8 mouse cellular contexts compared by ENCODE assay signal in genomic region chr10:82178257-82179064, GRCm38 (mm10). TPM values are rescaled to one million over a fixed set of nuclear protein-coding genes. Genes with fewer than 3 reads are reported as not detected.
DNase-seq lines count a peak whose midpoint lies in the region; ATAC-seq and TF ChIP-seq lines count a peak whose summit lies in the region.

No protein-coding gene starts in this region.

- no peaks in the 10 kb centered on the region for H3K79me3 ChIP-seq in C2C12 (ENCODE audit: low read depth)

- peak; percentile 99 for ATAC-seq in embryonic facial prominence, embryonic 15.5 days (ENCODE audit: insufficient number of reproducible peaks, low FRiP score, low TSS enrichment, low read depth)
- ATAC-seq in kidney, embryonic 14.5 days (ENCODE audit: low FRiP score, low TSS enrichment): peak; percentile 100
- ATAC-seq in limb, embryonic 14.5 days (ENCODE audit: low FRiP score, low read depth): peak; percentile 99
- ATAC-seq in midbrain, embryonic 16.5 days: peak; percentile 100

- peak; percentile 93 for DNase-seq in heart, embryonic 10.5 days (ENCODE audit: low spot score)
- peak; percentile 94 for DNase-seq in limb, embryonic 14.5 days (ENCODE audit: low spot score)
- peak; percentile 24 to 70 for DNase-seq in spleen, postnatal 10 days (ENCODE audit: low spot score in 2 of 2)

- peak overlapping the region; percentile 65 for H3K27ac ChIP-seq in bone marrow macrophage, adult 2 months (ENCODE audit: insufficient read depth, low read depth, low read length)
- H3K27ac ChIP-seq in embryonic facial prominence, embryonic 15.5 days (replicated peaks): peak overlapping the region; percentile 96
- peak overlapping the region; percentile 95 for H3K27ac ChIP-seq in heart, embryonic 10.5 days
- peak overlapping the region; percentile 97 for H3K27ac ChIP-seq in kidney, embryonic 14.5 days (ENCODE audit: low read depth, low read length)
- H3K27ac ChIP-seq in limb, embryonic 14.5 days (replicated peaks; ENCODE audit: low read depth, low read length): peak overlapping the region; percentile 94
- H3K27ac ChIP-seq in midbrain, embryonic 16.5 days (ENCODE audit: low read length): peak overlapping the region; percentile 94

- WGBS in embryonic facial prominence, embryonic 15.5 days: 6% methylated on average over 47 of the region's 47 CpGs
- WGBS in heart, embryonic 10.5 days: 6% methylated on average over 47 of the region's 47 CpGs
- WGBS in kidney, embryonic 14.5 days: 6% methylated on average over 47 of the region's 47 CpGs
- 6% methylated on average over 44 of the region's 47 CpGs for WGBS in limb, embryonic 14.5 days
- WGBS in midbrain, embryonic 16.5 days: 5% methylated on average over 47 of the region's 47 CpGs

- TF ChIP-seq CTCF in C2C12 (IDR thresholded peaks at IDR 0.05; ENCODE audit: control insufficient read depth, insufficient read depth, insufficient read length): no peak
- no peak for TF ChIP-seq CTCF in bone marrow macrophage, adult 2 months (IDR thresholded peaks at IDR 0.05; ENCODE audit: low read depth, low read length)

- peak overlapping the region; percentile 87 for H3ac ChIP-seq in C2C12 (ENCODE audit: control insufficient read depth, insufficient read length, low read depth)

- H3K4me3 ChIP-seq in C2C12 (ENCODE audit: insufficient read depth, poor library complexity, severe bottlenecking): peak overlapping the region; percentile 31
- H3K4me3 ChIP-seq in bone marrow macrophage, adult 2 months (ENCODE audit: insufficient read depth, low read length): peak overlapping the region; percentile 72
- peak overlapping the region; percentile 64 for H3K4me3 ChIP-seq in embryonic facial prominence, embryonic 15.5 days (replicated peaks)
- H3K4me3 ChIP-seq in heart, embryonic 10.5 days: peak overlapping the region; percentile 79
- H3K4me3 ChIP-seq in kidney, embryonic 14.5 days (ENCODE audit: low read length): peak overlapping the region; percentile 67
- peak overlapping the region; percentile 63 for H3K4me3 ChIP-seq in limb, embryonic 14.5 days (replicated peaks; ENCODE audit: low read length)
- H3K4me3 ChIP-seq in midbrain, embryonic 16.5 days (ENCODE audit: low read depth, low read length): peak overlapping the region; percentile 61

- peak overlapping the region; percentile 53; the same call in 1 of the 2 replicates for H3K9ac ChIP-seq in embryonic facial prominence, embryonic 15.5 days
- H3K9ac ChIP-seq in kidney, embryonic 14.5 days (ENCODE audit: low read depth, low read length): peak overlapping the region; percentile 78
- peak overlapping the region; percentile 67 for H3K9ac ChIP-seq in limb, embryonic 14.5 days (ENCODE audit: low read depth, low read length, severe bottlenecking)
- H3K9ac ChIP-seq in midbrain, embryonic 16.5 days (ENCODE audit: low read depth, low read length): peak overlapping the region; percentile 75

- H3K4me1 ChIP-seq in bone marrow macrophage, adult 2 months (ENCODE audit: control insufficient read depth, insufficient read depth, low read length): 0 out of 2 replicates have a peak, but pooled peaks cover 3% of the 10 kb centered on the region
- 0 out of 2 replicates have a peak, but pooled peaks cover 5% of the 10 kb centered on the region for H3K4me1 ChIP-seq in embryonic facial prominence, embryonic 15.5 days
- H3K4me1 ChIP-seq in heart, embryonic 10.5 days: peaks cover 3% of the 10 kb centered on the region; the same call in 1 of the 2 replicates
- H3K4me1 ChIP-seq in kidney, embryonic 14.5 days (ENCODE audit: control insufficient read depth, insufficient read depth, low read length): 0 out of 2 replicates have a peak, but pooled peaks cover 6% of the 10 kb centered on the region
- H3K4me1 ChIP-seq in limb, embryonic 14.5 days (ENCODE audit: control insufficient read depth, insufficient read depth, low read length): peaks cover 5% of the 10 kb centered on the region
- peaks cover 5% of the 10 kb centered on the region; the same call in 1 of the 2 replicates for H3K4me1 ChIP-seq in midbrain, embryonic 16.5 days (ENCODE audit: control insufficient read depth, insufficient read depth, low read length)

- no peaks in the 10 kb centered on the region for H3K27me3 ChIP-seq in C2C12 (ENCODE audit: control insufficient read depth, insufficient read depth, insufficient read length)
- no peaks in the 10 kb centered on the region for H3K27me3 ChIP-seq in embryonic facial prominence, embryonic 15.5 days
- H3K27me3 ChIP-seq in heart, embryonic 10.5 days (ENCODE audit: insufficient read depth, poor library complexity, severe bottlenecking): no peaks in the 10 kb centered on the region
- no peaks in the 10 kb centered on the region for H3K27me3 ChIP-seq in kidney, embryonic 14.5 days (ENCODE audit: control insufficient read depth, insufficient read depth, low read length)
- no peaks in the 10 kb centered on the region for H3K27me3 ChIP-seq in limb, embryonic 14.5 days (ENCODE audit: control insufficient read depth, insufficient read depth, low read length)
- H3K27me3 ChIP-seq in midbrain, embryonic 16.5 days (ENCODE audit: control insufficient read depth, insufficient read depth, low read depth, low read length): no peaks in the 10 kb centered on the region

- TF ChIP-seq POLR2A in bone marrow macrophage, adult 2 months (IDR thresholded peaks at IDR 0.05; ENCODE audit: borderline replicate concordance, low read depth, low read length): no peak
- TF ChIP-seq POLR2A in limb, embryonic 14.5 days (IDR thresholded peaks at IDR 0.05; ENCODE audit: borderline replicate concordance, extremely low read depth, insufficient read depth, insufficient read length): peak; percentile 46; the same call in 1 of the 2 replicates

- H3K4me2 ChIP-seq in embryonic facial prominence, embryonic 15.5 days (replicated peaks): peak overlapping the region; percentile 64
- H3K4me2 ChIP-seq in kidney, embryonic 14.5 days (replicated peaks; ENCODE audit: low read depth, low read length): peak overlapping the region; percentile 67
- H3K4me2 ChIP-seq in limb, embryonic 14.5 days (replicated peaks; ENCODE audit: low read depth, low read length, severe bottlenecking): peak overlapping the region; percentile 68
- H3K4me2 ChIP-seq in midbrain, embryonic 16.5 days (ENCODE audit: low read length): peak overlapping the region; percentile 72

- H3K9me3 ChIP-seq in embryonic facial prominence, embryonic 15.5 days (replicated peaks): no peaks in the 10 kb centered on the region
- H3K9me3 ChIP-seq in heart, embryonic 10.5 days: 0 out of 2 replicates have a peak, but pooled peaks cover 3% of the 10 kb centered on the region
- no peaks in the 10 kb centered on the region; the same call in 1 of the 2 replicates for H3K9me3 ChIP-seq in kidney, embryonic 14.5 days (ENCODE audit: control insufficient read depth, low read length)
- H3K9me3 ChIP-seq in limb, embryonic 14.5 days (ENCODE audit: control insufficient read depth, low read length): no peaks in the 10 kb centered on the region; the same call in 1 of the 2 replicates
- peaks cover 10% of the 10 kb centered on the region; the same call in 1 of the 2 replicates for H3K9me3 ChIP-seq in midbrain, embryonic 16.5 days (replicated peaks; ENCODE audit: control insufficient read depth, low read length, poor library complexity, severe bottlenecking)

- H3K36me3 ChIP-seq in C2C12 (ENCODE audit: control insufficient read depth, insufficient read depth): no peaks in the 10 kb centered on the region
- H3K36me3 ChIP-seq in embryonic facial prominence, embryonic 15.5 days: no peaks in the 10 kb centered on the region
- H3K36me3 ChIP-seq in heart, embryonic 10.5 days: no peaks in the 10 kb centered on the region
- H3K36me3 ChIP-seq in kidney, embryonic 14.5 days (ENCODE audit: control insufficient read depth, insufficient read depth, low read length): no peaks in the 10 kb centered on the region
- H3K36me3 ChIP-seq in limb, embryonic 14.5 days (ENCODE audit: control insufficient read depth, insufficient read depth, low read length): no peaks in the 10 kb centered on the region
- H3K36me3 ChIP-seq in midbrain, embryonic 16.5 days (ENCODE audit: control insufficient read depth, insufficient read depth, low read length): no peaks in the 10 kb centered on the region

- H3K79me2 ChIP-seq in C2C12 (ENCODE audit: control insufficient read depth, insufficient read depth): no peaks in the 10 kb centered on the region

TF ChIP-seq in C2C12, 6 proteins besides CTCF, POLR2A, EP300 and RAD21:
- TF ChIP-seq MYOD1 (IDR thresholded peaks at IDR 0.05; ENCODE audit: control insufficient read depth, insufficient read length, low read depth) (peak; percentile 24), MAX (IDR thresholded peaks at IDR 0.05) (peak; percentile 45), CEBPB (IDR thresholded peaks at IDR 0.05; ENCODE audit: low read depth) (no peak)
TF ChIP-seq in C2C12: peak in this region for 2.

RNA-seq across cellular contexts. Expression of gene AU041133, which starts 50.6 kb away (rescaled TPM):
- 0.55 TPM for polyA plus RNA-seq in C2C12 (2012; fragmentation: generic; extraction: Trizol)
- 1.5 and 1.9 TPM in 2 replicates for polyA plus RNA-seq in bone marrow macrophage, adult 2 months (2012; ENCODE audit: insufficient read depth, insufficient read length, missing spikeins)
- 5.3 and 5.4 TPM in 2 replicates for polyA plus RNA-seq in embryonic facial prominence, embryonic 15.5 days (2015; fragmentation: Nextera tagmentation; extraction: Ambion mirVana)
- 3.7 and 4.2 TPM in 2 replicates for polyA plus RNA-seq in heart, embryonic 10.5 days (2016; fragmentation: Nextera tagmentation; extraction: Ambion mirVana)
- 6.2 and 10.6 TPM in 2 replicates for polyA plus RNA-seq in kidney, embryonic 14.5 days (2014; fragmentation: Nextera tagmentation; extraction: Ambion mirVana)
- 1.7 and 2.0 TPM in 2 replicates for polyA plus RNA-seq in limb, embryonic 14.5 days (2012; rRNA removed)
- polyA plus RNA-seq in limb, embryonic 14.5 days (2014; fragmentation: Nextera tagmentation; extraction: Ambion mirVana): 6.1 and 7.0 TPM in 2 replicates
- polyA plus RNA-seq in midbrain, embryonic 16.5 days (2015; fragmentation: Nextera tagmentation; extraction: Ambion mirVana): 9.8 and 11.0 TPM in 2 replicates

Comparison
In these comparisons a context has a peak if more than half of its experiments do, and no peak if none do; other contexts are left out.
1. Peak in every context shown above with its lines: DNase-seq, ATAC-seq, H3K4me3 ChIP-seq and H3K27ac ChIP-seq.